Mouse (Mus musculus): ENCODE data around the gene Tmem117.

- no peak for TF ChIP-seq CTCF (IDR thresholded peaks at IDR 0.05; ENCODE audit: extremely low read depth, insufficient read length, insufficient replicate concordance, low read depth, low read length)
- no peak for TF ChIP-seq POLR2A (IDR thresholded peaks at IDR 0.05; ENCODE audit: low read depth, low read length)
Observed at GRCm38 (mm10) chr15:94801462-94801861, 172.4 kb downstream of the Tmem117 start.

All from small intestine, adult 2 months (tissue).